Mouse (Mus musculus) urinary bladder, postnatal 36 days (tissue): ENCODE measurements at regions not wholly inside any gene's neighbourhood (a gene's known extent, or its start where the extent isn't known, plus 50 kb on each side); places are given as distances from the start of the nearest gene placed in this dataset.
A peak's percentile ranks its signal among the peaks of the same experiment; 100 is the strongest.
"Not testable (repeated sequence)": the region's sequence is repeated elsewhere in the genome, so short reads cannot be mapped to it uniquely, and the experiment has no call there.

Experiments used
- DNase-seq, 2 experiments: peaks; one replicate each; pipeline ENCODE4 v3.0.0; 2022; ENCODE audit warnings: low spot score in 2 of 2, mixed read lengths in 1 of 2

DNA sequence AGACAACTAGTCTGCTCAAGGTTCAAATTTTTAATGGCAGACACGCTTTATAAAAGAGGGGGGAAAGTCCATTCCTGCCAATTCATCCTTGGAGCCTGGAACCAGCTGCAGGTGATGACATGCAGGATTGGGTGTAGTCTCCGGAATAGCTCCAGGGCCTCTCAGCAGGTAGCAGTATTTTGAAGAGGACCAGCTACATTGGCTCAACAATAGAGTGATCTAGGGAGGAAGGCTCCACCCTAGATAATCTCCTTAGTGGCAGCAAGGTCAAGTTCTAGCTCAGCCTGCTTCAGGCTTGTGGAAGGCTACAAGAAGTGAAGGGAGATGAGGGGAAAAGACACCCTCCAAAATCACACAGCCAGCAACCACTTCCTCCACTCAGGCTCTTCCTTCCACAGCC is 1405.1 kb downstream of the 4930444P10Rik start:
- DNase-seq: not testable (repeated sequence)

DNA sequence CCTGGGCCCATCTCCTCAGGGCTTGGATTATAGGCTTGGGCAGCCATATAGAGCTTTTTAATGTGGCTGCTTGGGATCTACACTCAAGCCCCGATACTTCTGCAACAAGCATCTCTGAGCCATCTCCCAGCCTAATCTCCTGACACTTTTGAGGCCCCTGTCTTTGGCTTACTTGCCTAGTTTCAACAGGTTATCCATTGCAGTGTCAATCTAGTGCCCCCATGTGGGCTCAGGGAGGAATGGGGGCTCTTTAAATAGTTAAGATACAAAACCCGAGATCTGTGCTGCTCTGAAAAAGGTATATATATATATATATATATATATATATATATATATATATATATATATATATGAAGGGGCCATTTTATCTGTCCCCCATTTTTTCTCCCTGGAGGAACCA is 1407.0 kb downstream of the 4930444P10Rik start:
- DNase-seq: no peak

DNA sequence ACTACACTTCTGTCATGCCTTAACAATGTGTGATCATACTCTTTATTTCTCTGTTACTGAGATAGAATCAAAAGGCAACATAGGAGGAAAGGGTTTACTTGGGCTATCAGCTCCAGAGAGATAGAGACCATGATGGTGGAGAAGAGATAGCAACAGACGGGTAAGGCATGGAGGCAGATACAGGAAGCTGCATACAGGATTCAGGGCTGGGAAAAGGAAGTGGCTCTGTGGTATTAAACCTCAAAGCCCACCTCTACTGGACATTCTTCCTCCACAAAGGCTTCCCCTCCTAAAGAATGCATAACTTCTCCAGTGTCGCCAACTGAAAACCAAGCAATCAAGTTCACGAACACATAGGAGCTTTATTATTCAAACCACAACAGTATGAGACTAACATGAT is 1412.7 kb downstream of the 4930444P10Rik start:
- DNase-seq: no peak

- DNase-seq: no peak
Measured at GRCm38 (mm10) chr1:14672393-14672999, 1420.6 kb downstream of the 4930444P10Rik start.

- no peak for DNase-seq
Measured at GRCm38 (mm10) chr1:14662706-14663312, 1430.3 kb downstream of the 4930444P10Rik start.

GRCm38 (mm10) chr1:14661854-14662253 is 1431.3 kb downstream of the 4930444P10Rik start:
- no peak for DNase-seq

- no peak for DNase-seq
Measured at GRCm38 (mm10) chr1:14650346-14650745, 1442.8 kb downstream of the 4930444P10Rik start.

DNA sequence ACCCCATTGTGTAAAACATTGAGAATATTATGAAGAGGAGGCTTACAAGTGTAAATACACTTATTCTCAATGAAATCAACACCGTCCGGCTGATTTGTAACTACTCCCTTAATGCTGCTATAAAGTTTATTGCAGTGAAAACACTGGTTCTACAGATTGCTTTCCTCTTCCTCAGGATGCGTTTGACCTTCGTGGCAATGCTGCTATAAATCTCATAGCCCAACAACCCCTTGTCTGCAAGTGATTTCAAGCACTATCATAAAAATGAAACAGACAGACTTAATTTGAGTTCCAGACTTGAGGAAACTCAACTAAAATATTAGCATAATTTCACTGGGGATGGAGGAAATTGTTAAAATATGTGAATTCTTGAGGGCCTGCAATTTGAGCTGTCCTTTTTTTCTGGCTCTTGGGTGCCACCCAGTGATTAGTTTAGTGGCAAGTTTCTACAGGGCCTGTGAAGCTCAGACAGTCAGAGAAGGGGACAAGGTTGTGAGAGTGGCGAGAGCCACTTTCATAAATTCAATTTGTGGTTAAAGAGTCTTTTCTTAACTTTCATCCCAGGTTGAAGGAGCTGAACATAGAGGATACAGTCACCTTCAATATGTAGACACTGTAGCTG is 1457.4 kb downstream of the 4930444P10Rik start:
- DNase-seq: no peak

DNA sequence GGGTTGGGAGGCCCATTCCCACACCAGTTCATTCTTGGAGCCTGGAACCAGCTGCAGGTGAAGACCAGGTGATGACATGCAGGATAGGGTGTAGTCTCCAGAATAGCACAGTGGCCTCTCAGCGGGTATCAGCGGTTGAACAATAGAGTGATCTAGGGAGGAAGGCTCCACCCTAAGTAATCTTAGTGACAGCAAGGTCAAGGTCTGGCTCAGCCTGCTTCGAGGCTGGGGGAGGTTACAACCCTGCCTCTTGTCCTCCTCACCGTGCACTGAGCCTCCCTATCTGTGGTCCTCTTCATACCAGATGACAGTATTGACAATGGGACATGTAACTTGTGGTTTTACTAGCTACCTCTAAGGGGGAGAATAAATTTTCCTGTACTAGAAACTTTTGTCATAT is 1461.1 kb downstream of the 4930444P10Rik start:
- no peak for DNase-seq

DNA sequence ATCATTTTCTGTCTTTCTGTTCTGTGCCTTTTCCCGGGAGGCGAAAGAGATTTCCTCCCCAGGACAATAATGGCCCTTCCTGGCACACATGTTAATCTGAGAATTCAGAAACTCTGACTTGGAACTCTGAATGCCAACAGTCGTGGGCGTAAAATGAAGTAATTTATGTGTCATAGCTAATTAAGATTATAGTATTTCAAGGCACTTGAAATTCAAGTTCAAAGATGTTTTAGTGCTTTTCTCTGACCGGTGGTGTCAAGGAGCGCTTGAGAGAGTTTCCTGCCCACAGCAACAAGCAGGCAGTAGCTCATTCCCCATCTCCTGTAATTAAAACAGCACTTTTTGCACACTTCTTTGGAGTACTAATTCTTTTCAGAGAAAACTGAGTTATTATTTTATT is 1465.9 kb downstream of the 4930444P10Rik start:
- no peak for DNase-seq

- DNase-seq: no peak
Measured at GRCm38 (mm10) chr1:14626685-14627084, 1466.4 kb downstream of the 4930444P10Rik start.

GRCm38 (mm10) chr1:14620922-14621430 is 1472.1 kb downstream of the 4930444P10Rik start:
- DNase-seq: no peak

DNA sequence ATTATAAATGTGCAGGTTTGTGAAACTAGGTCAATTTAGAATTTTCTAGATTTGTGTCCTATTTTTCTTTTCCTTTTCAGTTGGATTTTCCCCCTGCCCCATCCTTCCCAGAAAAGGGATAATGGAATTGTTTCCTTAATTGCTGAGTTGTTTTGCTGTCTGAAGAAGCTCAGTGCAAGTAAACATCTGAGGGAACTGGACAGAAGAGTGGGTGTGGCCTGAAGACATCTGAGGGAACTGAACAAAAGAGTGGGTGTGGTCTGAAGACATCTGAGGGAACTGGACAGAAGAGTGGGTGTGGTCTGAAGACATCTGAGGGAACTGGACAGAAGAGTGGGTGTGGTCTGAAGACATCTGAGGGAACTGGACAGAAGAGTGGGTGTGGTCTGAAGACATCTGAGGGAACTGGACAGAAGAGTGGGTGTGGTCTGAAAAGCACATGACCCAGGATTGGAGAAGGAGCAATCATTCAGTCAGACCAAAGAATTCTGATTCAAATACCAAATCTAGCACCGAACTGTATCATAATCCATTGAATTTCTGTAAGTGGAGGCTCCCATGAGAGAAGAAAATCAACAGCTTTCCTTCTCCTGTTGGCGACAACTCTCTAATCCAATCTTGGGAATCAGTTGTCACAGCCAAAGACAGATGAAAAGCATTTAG is 1479.8 kb downstream of the 4930444P10Rik start:
- DNase-seq: no peak

DNA sequence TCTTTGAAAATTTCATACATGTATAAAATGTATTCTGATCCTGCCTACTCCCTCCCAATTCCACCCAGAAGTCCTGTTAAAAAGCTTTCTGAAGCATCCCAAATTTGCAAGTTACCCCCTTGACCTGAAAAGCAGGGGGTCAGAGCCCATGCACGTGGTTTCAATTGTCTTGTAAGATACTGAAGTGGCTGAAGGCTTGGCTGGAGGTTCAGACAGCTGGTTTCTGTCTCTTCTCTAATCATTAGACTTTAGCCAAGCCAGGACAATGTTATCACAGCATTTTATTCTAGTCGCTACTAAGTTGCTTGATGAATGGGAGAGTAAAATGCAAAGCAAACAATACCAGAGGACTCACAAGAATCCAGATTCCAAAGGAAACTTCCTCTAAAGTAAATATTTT is 1484.1 kb downstream of the 4930444P10Rik start:
- no peak for DNase-seq

DNA sequence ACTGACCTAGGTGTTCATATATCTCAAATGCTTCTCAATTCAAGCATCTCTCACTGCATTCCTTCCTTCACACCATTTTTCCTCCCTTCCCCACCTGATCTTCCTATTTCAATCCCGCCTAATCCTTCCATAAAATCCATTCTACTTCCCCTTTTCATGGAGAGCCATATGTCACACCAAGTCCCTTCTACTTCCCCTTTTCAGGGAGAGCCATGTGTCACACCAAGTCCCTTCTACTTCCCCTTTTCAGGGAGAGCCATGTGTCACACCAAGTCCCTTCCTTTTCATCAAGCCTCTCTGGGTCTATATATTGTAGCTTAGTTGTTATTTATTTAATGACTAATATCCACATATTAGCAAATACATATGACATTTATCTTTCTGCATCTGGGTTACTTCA is 1497.2 kb downstream of the 4930444P10Rik start:
- no peak for DNase-seq

GRCm38 (mm10) chr1:14589905-14590304 is 1503.2 kb downstream of the 4930444P10Rik start:
- peak in 1 of 2 experiments; percentile 1 for DNase-seq

DNA sequence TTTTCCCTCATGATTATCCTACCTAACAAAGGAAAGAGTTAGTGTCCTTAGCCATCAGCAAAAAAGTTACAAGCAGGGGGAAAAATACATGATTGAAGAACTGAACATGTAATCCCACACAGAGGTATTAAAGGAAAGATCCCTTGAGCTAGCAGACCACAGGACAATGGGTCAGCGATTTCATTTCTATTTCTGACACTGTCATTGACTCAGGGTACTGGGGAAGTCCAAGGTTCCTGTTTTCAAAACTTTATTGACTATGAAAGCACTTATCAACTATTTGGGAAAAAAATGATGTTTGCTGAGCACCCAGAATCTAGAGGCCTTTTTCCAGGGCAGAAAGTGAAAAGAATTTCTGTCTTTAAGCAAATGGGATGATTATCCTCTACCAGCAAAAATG is 1513.7 kb downstream of the 4930444P10Rik start:
- DNase-seq: no peak

DNA sequence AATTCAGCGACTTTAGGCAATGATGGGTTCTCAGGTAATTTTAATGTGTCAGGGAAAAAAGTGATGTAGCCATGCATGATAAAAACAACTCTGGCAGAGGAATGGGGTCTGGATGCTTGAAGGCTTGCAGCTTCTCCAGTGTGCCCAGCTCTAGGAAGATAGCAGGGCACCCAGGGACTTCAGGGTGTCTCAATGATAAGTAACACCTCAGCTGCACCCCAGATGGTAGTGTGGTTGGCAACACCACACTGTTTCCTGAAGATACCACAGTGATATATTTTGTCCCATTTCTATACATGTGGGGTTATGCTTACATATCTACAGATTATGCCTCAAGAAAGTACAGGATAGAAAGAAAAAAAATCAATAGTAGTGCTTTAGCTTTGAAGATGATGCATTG is 1516.9 kb downstream of the 4930444P10Rik start:
- no peak for DNase-seq

GRCm38 (mm10) chr1:14570562-14570981 is 1522.6 kb downstream of the 4930444P10Rik start:
- no peak for DNase-seq

DNA sequence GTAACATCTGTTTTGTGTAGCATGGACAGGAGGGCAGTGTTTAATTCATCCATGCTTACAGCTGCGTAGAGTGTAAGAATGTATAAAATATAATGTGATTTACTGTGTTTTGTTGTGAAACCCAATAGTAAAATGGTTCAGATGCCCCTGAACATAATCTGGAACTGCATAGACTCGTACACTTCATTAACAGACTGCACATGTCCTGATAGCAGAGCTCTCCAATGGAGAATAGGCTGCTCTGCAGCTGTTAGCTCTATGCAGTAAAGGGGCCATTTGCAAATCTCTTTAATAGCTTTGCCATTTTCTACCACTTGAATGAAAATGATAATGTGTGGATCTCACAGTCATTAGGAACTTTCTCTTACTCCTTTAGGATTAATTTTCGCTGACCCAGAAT is 1523.0 kb downstream of the 4930444P10Rik start:
- no peak for DNase-seq

GRCm38 (mm10) chr1:14567006-14567405 is 1526.1 kb downstream of the 4930444P10Rik start:
- DNase-seq: no peak

DNA sequence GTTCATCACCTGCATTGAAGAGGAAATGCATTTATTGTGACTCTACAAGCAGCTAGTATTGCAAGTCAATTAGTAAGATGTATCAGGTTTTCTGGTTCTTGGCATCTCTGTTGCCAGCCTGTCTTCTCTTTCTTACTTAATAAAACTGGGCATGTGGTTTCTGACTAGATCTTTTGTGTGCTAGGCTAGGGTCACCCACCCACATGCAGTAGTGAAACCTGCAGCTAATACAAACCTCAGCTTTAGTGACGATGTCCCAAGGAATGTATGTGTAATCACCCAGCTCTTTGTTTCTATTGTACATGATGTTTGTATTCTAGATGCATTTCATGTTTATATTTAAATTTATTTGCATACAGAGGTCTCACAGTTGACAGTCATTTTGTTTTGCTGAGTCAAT is 1526.7 kb downstream of the 4930444P10Rik start:
- no peak for DNase-seq
